Mouse (Mus musculus): ENCODE results near the gene Selenon.

Gene Selenon

GRCm38 (mm10) chr4:134551494-134552316 lies at the start of gene Selenon:
Gene Selenon (minus strand): TSS chr4:134552166.
- peak; percentile 82 to 89 for DNase-seq (ENCODE audit: inconsistent age in 2 of 2, low spot score in 1 of 2)

- DNase-seq (ENCODE audit: inconsistent age in 2 of 2, low spot score in 1 of 2): peak in 1 of 2 experiments; percentile 41
Observed at GRCm38 (mm10) chr4:134601404-134601803, 49.4 kb upstream of the Selenon start.

- no peak for DNase-seq (ENCODE audit: inconsistent age in 2 of 2, low spot score in 1 of 2)
Observed at GRCm38 (mm10) chr4:134600777-134601176, 48.8 kb upstream of the Selenon start.

- DNase-seq (ENCODE audit: inconsistent age in 2 of 2, low spot score in 1 of 2): no peak
Observed at GRCm38 (mm10) chr4:134600060-134600459, 48.1 kb upstream of the Selenon start.

- no peak for DNase-seq (ENCODE audit: inconsistent age in 2 of 2, low spot score in 1 of 2)
Observed at GRCm38 (mm10) chr4:134596816-134597692, 45.1 kb upstream of the Selenon start.

GRCm38 (mm10) chr4:134594731-134595439 lies 42.9 kb upstream of the Selenon start:
- DNase-seq (ENCODE audit: inconsistent age in 2 of 2, low spot score in 1 of 2): no peak

- no peak for DNase-seq (ENCODE audit: inconsistent age in 2 of 2, low spot score in 1 of 2)
Observed at GRCm38 (mm10) chr4:134592442-134592841, 40.5 kb upstream of the Selenon start.

- peak; percentile 83 to 94 for DNase-seq (ENCODE audit: inconsistent age in 2 of 2, low spot score in 1 of 2)
Observed at GRCm38 (mm10) chr4:134591506-134592061, 39.6 kb upstream of the Selenon start.

GRCm38 (mm10) chr4:134590227-134590926 lies 38.4 kb upstream of the Selenon start:
- DNase-seq (ENCODE audit: inconsistent age in 2 of 2, low spot score in 1 of 2): peak in 1 of 2 experiments; percentile 67

GRCm38 (mm10) chr4:134589786-134590185 lies 37.8 kb upstream of the Selenon start:
- DNase-seq (ENCODE audit: inconsistent age in 2 of 2, low spot score in 1 of 2): no peak

- DNase-seq (ENCODE audit: inconsistent age in 2 of 2, low spot score in 1 of 2): peak; percentile 58 to 74
Observed at GRCm38 (mm10) chr4:134588951-134589350, 37.0 kb upstream of the Selenon start.

GRCm38 (mm10) chr4:134588287-134588686 lies 36.3 kb upstream of the Selenon start:
- DNase-seq (ENCODE audit: inconsistent age in 2 of 2, low spot score in 1 of 2): no peak

GRCm38 (mm10) chr4:134587636-134588197 lies 35.8 kb upstream of the Selenon start:
- peak; percentile 84 to 88 for DNase-seq (ENCODE audit: inconsistent age in 2 of 2, low spot score in 1 of 2)

- no peak for DNase-seq (ENCODE audit: inconsistent age in 2 of 2, low spot score in 1 of 2)
Observed at GRCm38 (mm10) chr4:134586631-134587030, 34.7 kb upstream of the Selenon start.

GRCm38 (mm10) chr4:134586126-134586525 lies 34.2 kb upstream of the Selenon start:
- peak in 1 of 2 experiments; percentile 62 for DNase-seq (ENCODE audit: inconsistent age in 2 of 2, low spot score in 1 of 2)

GRCm38 (mm10) chr4:134583513-134583912 lies 31.5 kb upstream of the Selenon start:
- peak; percentile 52 to 72 for DNase-seq (ENCODE audit: inconsistent age in 2 of 2, low spot score in 1 of 2)

GRCm38 (mm10) chr4:134581365-134581764 lies 29.4 kb upstream of the Selenon start:
- DNase-seq (ENCODE audit: inconsistent age in 2 of 2, low spot score in 1 of 2): no peak

- DNase-seq (ENCODE audit: inconsistent age in 2 of 2, low spot score in 1 of 2): no peak
Observed at GRCm38 (mm10) chr4:134580351-134581148, 28.6 kb upstream of the Selenon start.

- DNase-seq (ENCODE audit: inconsistent age in 2 of 2, low spot score in 1 of 2): no peak
Observed at GRCm38 (mm10) chr4:134579620-134580019, 27.7 kb upstream of the Selenon start.
